Mouse (Mus musculus) kidney, adult 2 months (tissue): Measurements from ENCODE around the gene Arl8b.

Experiments
- CTCF ChIP-seq: fragments of 200-500 bp; conservative IDR thresholded peaks from 2 replicates; pipeline ENCODE4 v1.5.1; 2011; ENCODE audit warnings: low read depth, mild to moderate bottlenecking, control low read depth, low read length, moderate library complexity, mixed read lengths; ENCODE audit not compliant: insufficient read depth, insufficient read length
- POLR2A ChIP-seq: fragments of 200-500 bp; IDR thresholded peaks from one replicate; pipeline ENCODE4 v1.6.1; 2011; ENCODE audit warnings: low read depth, low read length, control low read depth

- TF ChIP-seq POLR2A: no peak
- no peak for TF ChIP-seq CTCF
Measured at GRCm38 (mm10) chr6:108770880-108771279, 12.0 kb upstream of the Arl8b start.
